23 mouse cellular contexts compared by ENCODE assay signal in the genomic region with DNA sequence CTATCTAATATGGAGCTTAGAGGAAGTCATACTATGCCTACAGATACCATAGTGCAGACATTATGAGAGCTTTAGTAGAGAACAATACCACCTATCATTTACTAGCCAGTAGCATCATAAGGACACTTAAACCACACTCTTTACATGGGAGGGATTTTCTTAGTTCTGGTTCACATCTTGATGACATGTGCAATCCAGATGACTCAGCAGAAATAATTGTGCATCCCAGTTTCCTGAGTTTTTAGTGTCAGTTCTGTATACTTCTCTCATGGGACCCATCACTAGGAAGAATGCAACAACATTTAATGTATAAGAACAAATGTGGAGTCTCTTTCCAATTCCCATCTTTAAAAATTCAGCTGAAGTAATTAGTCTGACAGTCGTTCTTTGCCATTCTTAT.
DNase-seq lines count a peak whose midpoint lies in the region; ATAC-seq and TF ChIP-seq lines count a peak whose summit lies in the region.
"Had no signal": no experiment of that assay in that cellular context is flagged by ENCODE, and none has a peak within 500 bp of the region (broad histone marks: within the 10 kb centered on the region; RNA-seq: fewer than 3 reads in every experiment).

No protein-coding gene starts in this region.

- 56% methylated on average over 1 of the region's 1 CpGs for WGBS in embryonic facial prominence, embryonic 14.5 days
- 65% methylated on average over 1 of the region's 1 CpGs for WGBS in embryonic facial prominence, embryonic 10.5 days

- no peaks in the 10 kb centered on the region for H3K9me3 ChIP-seq in embryonic facial prominence, embryonic 14.5 days (ENCODE audit: control insufficient read depth, low read length)
- H3K9me3 ChIP-seq in embryonic facial prominence, embryonic 10.5 days: no peaks in the 10 kb centered on the region
- H3K9me3 ChIP-seq in ES-E14 (ENCODE audit: control insufficient read depth, insufficient read depth, low read depth, low read length): no peaks in the 10 kb centered on the region
- H3K9me3 ChIP-seq: G1E had no signal

- in situ Hi-C loops in ES-E14 (cut with MboI; ENCODE audit: low sequenced_read_pairs in 2 of 2, unreplicated experiment in 2 of 2): no loop called here

- ATAC-seq in embryonic facial prominence, embryonic 14.5 days (ENCODE audit: low read depth): no peak
- ATAC-seq: activated CD4-positive, CD25-positive, alpha-beta regulatory T cell, adult 4 months; CD4-positive, CD25-positive, alpha-beta regulatory T cell, adult 4 months; Patski had no signal

- no peaks in the 10 kb centered on the region for H3K36me3 ChIP-seq in embryonic facial prominence, embryonic 14.5 days (ENCODE audit: control insufficient read depth, insufficient read depth, low read length)
- no peaks in the 10 kb centered on the region for H3K36me3 ChIP-seq in embryonic facial prominence, embryonic 10.5 days (replicated peaks)
- H3K36me3 ChIP-seq in ES-E14 (ENCODE audit: control insufficient read depth, insufficient read depth, low read length, poor library complexity, severe bottlenecking): no peaks in the 10 kb centered on the region
- H3K36me3 ChIP-seq: G1E had no signal

- H3K27ac ChIP-seq in embryonic facial prominence, embryonic 14.5 days (replicated peaks; ENCODE audit: low read depth, low read length): no peak overlapping the region
- H3K27ac ChIP-seq in embryonic facial prominence, embryonic 10.5 days (replicated peaks): no peak overlapping the region
- H3K27ac ChIP-seq in ES-E14 (ENCODE audit: insufficient read depth, low read depth, low read length, poor library complexity, severe bottlenecking): no peak overlapping the region

- DNase-seq in embryonic facial prominence, embryonic 14.5 days (ENCODE audit: low spot score): peak; percentile 2
- DNase-seq in embryonic facial prominence, embryonic 10.5 days (ENCODE audit: low spot score): no peak
- DNase-seq in 3T3-L1 (ENCODE audit: low read depth, low spot score): peak; percentile 55
- DNase-seq in ES-E14 (ENCODE audit: low read depth, low spot score): no peak
- no peak for DNase-seq in kidney, postnatal 36 days
- DNase-seq in urinary bladder, postnatal 10 days (ENCODE audit: low spot score): no peak
- DNase-seq: adrenal gland, adult 2 months; adrenal gland, adult 8-10 months; adrenal gland, postnatal 10 days; adrenal gland, postnatal 14 days; adrenal gland, postnatal 25 days; adrenal gland, postnatal 36 days; B cell, adult 2 months; cerebellum, adult 11 months; cerebellum, adult 11-12 months; cerebellum, adult 18-20 months; cerebellum, adult 2 months; cerebellum, adult 8-10 months had no signal

- no peaks in the 10 kb centered on the region for H3K27me3 ChIP-seq in embryonic facial prominence, embryonic 14.5 days (replicated peaks; ENCODE audit: control insufficient read depth, insufficient read depth, low read length)
- no peaks in the 10 kb centered on the region for H3K27me3 ChIP-seq in embryonic facial prominence, embryonic 10.5 days (replicated peaks; ENCODE audit: low read depth, poor library complexity, severe bottlenecking)
- H3K27me3 ChIP-seq: CH12.LX, Patski had no signal

- no peak overlapping the region for H3K9ac ChIP-seq in embryonic facial prominence, embryonic 14.5 days (ENCODE audit: low read depth, low read length)
- no peak overlapping the region for H3K9ac ChIP-seq in ES-E14 (ENCODE audit: insufficient read depth, low read depth, low read length, poor library complexity, severe bottlenecking)

- H3K4me1 ChIP-seq in embryonic facial prominence, embryonic 14.5 days (ENCODE audit: control insufficient read depth, insufficient read depth, low read length): no peaks in the 10 kb centered on the region
- no peaks in the 10 kb centered on the region for H3K4me1 ChIP-seq in embryonic facial prominence, embryonic 10.5 days
- no peaks in the 10 kb centered on the region for H3K4me1 ChIP-seq in ES-E14 (ENCODE audit: control insufficient read depth in 2 of 2, insufficient read depth in 2 of 2, low read length in 2 of 2, poor library complexity in 1 of 2)

- H3K4me2 ChIP-seq in embryonic facial prominence, embryonic 14.5 days (ENCODE audit: low read depth, low read length): no peak overlapping the region

- no peak overlapping the region for H3K4me3 ChIP-seq in embryonic facial prominence, embryonic 14.5 days (ENCODE audit: low read depth, low read length)
- no peak overlapping the region for H3K4me3 ChIP-seq in embryonic facial prominence, embryonic 10.5 days
- H3K4me3 ChIP-seq in ES-E14 (ENCODE audit: insufficient read depth in 1 of 2, low read depth in 1 of 2, low read length in 2 of 2, poor library complexity in 1 of 2, severe bottlenecking in 1 of 2): no peak overlapping the region

TF ChIP-seq in ES-E14, 5 proteins besides CTCF, POLR2A, EP300 and RAD21:
- TF ChIP-seq MAFK (IDR thresholded peaks at IDR 0.05; ENCODE audit: insufficient read depth, low read depth, low read length): peak; percentile 77
- TF ChIP-seq ZC3H11A (IDR thresholded peaks at IDR 0.05; ENCODE audit: borderline replicate concordance, low read depth, low read length): no peak

Comparison
In these comparisons a context has a peak if more than half of its experiments do, and no peak if none do; other contexts are left out.
1. DNase-seq: peak in embryonic facial prominence, embryonic 14.5 days (single experiment) and 3T3-L1 (single experiment); none in embryonic facial prominence, embryonic 10.5 days (single experiment), ES-E14 (single experiment), kidney, postnatal 36 days (0 of 2) and urinary bladder, postnatal 10 days (single experiment).